Mouse (Mus musculus) heart, adult 8-10 months (tissue): ENCODE data around the gene Cacna2d1. TPM values are rescaled to one million over a fixed set of nuclear protein-coding genes. Genes with fewer than 3 reads are reported as not detected.

Source experiments
- DNase-seq: peaks from one replicate; pipeline ENCODE4 v3.0.0; 2022; ENCODE audit warnings: low spot score
- total RNA-seq, 4 experiments: library from RNA; stranded (reverse); gene quantifications; 2 replicates each; pipeline ENCODE4 v1.2.4; 2022

The Cacna2d1 gene
- total RNA-seq, 4 experiments from 2014 or later = 80.2 to 106 (median 94.4) TPM

DNA sequence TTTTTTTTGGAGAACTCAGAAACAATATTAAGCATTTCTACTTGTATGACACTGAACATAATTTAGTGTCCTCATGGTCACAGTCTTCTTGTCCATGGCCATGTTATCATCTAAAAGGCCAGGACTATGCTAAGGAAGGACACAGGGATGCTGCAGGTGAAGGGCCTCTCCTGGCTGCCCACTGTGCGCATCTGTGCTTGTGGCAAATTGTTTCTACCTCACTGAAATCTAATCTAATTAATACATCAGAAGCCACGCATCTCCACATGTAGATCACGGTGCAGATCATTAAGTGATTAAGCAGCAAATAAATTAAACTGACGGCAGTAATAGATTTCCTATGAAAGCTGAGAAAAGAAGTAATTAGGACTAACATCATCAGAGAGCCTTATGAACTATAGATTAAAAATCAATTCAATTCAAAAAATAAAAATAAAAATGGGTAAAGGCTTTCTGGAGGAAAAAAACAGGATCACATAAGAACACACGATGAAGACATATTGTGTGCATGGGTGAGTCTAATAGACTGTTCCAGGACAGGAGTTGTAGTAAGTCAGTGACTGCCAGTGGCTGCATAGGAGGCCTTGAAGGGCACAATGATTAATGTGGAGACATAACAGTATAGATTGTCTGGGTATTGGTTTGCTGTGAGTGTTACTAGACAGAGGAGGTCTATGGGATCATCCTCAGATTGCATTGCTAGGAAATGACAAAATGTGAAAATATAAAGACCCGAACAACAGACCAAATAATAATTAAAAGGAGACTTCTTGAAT, 318.4 kb downstream of the Cacna2d1 start:
- DNase-seq = no peak

DNA sequence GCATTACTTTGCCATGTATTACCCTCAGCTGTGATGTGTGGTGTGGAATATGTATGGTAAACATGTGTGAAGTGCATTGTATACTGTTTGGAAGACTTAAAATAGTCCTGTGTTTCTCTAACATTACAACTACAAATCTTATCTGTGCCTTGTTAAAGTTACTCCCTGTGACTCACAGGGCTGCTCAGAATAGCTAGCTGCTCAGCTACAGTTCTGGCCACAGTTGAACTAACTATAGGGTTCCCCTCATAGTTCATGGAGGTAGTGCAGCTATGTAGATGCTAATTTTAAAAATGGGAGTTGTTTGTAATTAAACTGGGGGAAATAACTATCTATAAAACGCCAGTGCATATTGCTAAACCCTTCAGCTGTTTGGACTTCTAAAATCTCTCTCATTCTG, 319.3 kb downstream of the Cacna2d1 start:
- no peak for DNase-seq

DNA sequence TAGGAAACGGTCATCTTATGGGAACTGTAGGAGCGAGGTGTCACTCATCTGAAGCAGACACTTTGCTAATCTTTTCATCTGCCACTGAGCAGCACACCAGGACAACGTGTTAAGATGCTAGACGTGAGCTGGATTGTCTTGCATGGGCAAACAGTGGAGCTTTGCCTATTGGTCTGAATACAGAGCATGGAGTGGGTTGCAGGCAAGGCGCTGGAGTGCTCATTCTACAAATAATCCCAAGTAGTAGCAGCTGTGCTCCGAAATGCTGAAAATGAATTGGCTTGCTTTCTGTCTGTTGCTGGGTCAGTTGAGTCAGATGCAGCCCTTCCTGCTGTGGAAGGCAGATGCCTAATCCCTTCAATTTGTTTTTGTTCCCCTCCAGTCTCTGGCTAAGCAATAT, 330.9 kb downstream of the Cacna2d1 start:
- DNase-seq = no peak

DNA sequence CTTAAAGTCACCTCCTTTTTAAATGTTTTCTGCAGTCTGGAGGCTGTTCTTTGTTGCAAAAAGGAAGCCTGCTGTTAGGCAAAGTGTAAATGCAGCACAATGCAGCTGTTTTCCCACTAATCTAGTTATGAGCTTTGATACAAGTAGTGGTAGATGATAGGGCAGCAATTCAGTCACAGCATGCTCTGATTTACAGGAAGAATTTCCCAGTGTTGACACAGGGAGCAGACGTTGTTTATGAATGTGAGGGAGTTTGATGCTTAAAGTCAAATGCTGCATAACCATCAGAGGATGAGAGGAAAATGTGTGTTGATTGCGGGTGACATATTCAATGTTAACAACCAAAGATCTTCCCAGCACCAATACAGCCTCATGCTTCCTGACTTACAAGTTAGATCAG, 342.6 kb downstream of the Cacna2d1 start:
- DNase-seq = no peak

DNA sequence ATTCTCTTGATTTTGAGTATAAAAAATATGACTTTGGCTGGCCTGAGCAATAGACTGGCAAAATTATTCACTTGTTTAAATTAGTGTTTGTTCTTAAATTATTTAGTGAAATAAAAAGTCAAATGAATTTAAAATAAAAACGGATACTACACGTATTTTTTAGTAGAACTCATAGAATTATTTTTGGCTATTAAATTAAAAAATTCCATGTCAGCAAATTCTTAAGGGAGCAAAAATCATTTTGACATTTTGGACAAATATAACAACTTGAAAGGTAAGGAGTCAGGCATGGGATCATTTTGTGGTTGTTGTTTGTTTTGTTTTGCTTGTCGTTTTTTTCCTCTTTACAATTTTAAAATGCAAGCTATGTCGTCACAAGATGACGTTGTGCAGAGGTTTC, 346.7 kb downstream of the Cacna2d1 start:
- no peak for DNase-seq

DNA sequence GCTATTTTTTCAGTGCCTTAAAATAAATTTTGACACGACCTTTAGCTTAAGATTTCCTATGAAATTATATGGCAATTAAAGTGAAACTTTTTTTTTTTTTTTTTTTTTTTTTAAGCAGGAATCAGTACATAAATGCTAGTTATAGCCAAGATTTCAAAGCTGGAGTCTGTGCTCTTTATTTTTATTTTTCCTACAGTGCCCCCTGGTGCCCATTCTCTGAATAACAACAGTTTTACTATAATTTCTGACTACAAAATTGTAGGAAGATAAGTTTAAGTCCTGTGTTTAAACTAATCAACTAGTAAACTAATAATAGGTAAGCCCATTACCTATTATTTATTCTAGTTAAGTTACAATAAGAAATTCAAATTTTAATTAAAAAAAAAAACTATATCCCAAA, 358.7 kb downstream of the Cacna2d1 start:
- peak; percentile 44 for DNase-seq

DNA sequence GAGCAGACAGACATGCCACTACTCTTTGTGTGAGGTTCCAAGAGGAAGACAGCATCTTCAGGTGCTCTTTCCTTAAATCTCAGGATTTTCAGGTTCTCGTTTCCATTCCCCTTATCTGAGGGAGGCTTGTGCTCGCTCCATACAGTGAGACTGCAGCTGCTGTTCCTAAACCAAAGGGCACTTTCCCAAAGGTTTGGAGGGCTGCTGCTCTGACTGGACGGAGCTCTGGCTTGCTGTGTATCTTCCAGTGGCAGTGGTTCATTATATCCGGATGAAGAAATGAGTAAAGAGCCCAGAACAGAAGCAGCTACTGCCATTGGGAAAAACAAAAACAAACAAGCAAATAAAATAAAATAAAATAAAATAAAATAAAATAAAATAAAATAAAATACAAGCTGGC, 359.3 kb downstream of the Cacna2d1 start:
- DNase-seq = no peak

DNA sequence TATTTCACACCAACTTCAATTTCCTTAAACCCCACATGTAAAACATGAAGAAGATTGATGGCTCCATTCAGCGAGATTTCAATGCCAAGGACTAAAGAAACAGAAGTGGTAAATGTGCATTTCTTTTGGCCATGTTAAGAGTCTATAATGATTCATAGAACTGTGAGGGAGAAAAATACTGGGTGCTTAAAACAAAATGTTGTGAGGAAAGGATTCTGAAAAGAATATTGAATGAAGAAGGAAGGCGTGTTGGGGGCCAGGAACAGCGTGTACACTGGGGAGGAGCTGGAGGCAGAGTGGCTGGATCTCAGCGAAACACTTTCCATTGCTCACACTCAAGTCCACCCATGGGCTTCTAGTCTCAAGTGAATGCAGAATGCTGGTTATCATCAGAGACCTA, 360.2 kb downstream of the Cacna2d1 start:
- no peak for DNase-seq

DNA sequence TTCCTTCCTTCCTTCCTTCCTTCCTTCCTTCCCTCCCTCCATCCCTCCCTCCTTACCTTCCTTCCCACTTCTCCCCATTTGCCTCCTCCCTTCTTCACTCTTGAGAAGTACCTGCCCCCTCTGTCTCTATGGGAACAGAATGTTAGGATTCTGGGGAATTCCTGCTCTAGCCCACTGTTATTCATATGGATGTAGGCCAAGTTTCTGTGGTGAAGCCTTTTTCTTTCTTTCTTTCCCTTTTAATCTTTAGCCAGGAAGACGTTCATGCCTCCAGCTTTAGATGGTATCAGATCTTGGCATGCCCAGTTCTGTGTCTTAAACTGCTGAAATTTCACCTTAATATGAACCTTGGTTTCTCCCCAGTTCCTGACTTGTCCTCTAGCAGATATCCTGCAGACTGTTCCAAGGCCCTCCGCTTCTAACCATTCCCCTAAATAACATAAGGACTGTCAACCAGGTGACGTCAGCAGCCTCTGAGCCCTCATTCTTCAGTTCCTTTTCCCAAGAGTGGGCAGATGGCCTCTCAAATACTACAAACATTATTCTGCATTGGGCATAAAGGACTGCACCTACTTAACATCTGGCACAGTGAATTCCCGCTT, 362.8 kb downstream of the Cacna2d1 start:
- no peak for DNase-seq

DNA sequence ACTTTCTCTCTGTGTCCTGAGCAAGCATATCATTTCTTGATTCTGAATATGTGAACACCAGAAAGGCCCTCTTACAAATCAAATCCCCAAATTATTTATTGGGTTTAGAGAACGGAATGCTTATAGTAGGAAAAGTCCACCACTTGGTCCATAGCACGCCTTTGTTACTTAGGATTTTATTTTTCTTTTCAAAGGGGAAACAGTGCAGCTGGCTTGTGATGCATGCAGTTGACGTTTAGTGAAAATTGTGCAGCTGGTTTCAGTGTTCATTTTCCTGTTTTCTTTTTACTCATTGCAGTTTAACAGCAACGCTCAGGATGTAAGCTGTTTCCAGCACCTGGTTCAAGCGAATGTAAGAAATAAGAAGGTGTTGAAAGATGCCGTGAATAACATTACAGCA, 365.1 kb downstream of the Cacna2d1 start:
- no peak for DNase-seq

DNA sequence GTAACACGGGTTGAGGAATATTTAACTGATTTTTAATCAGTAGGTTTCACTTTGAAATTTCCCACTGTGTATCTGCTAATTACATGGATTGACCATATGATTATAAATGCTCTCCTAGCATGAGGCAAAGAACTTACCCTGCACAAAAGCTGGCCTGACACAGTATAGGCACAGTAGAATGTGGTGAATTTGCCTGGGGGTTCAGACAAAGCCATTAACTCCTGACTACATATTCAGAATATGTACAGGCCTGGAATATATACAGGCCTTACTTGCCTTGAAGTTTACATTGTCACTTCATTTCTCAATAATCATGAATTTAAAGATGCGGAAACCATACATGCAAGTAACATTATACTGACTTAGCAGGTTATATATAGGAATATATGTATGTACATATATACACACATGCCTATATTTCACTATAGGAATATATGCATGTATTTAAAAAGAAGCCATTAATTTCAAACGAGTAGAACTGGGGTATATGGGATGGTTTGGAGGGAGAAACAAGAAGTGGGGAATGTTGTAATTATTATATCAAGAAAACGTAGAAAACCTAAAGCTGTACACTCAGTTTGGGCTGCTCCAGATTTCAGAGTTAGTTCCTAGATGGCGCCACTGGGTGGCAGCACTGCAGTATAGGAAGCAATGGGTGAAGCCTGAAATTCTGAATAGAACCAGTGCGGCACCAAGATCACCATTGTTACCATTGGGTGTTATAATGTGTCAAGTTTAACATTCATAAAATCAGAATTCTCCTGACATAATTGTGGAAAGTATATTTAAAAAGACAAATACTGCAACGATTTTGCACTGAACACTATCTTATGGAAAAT, 374.9 kb downstream of the Cacna2d1 start:
- peak; percentile 30 for DNase-seq

DNA sequence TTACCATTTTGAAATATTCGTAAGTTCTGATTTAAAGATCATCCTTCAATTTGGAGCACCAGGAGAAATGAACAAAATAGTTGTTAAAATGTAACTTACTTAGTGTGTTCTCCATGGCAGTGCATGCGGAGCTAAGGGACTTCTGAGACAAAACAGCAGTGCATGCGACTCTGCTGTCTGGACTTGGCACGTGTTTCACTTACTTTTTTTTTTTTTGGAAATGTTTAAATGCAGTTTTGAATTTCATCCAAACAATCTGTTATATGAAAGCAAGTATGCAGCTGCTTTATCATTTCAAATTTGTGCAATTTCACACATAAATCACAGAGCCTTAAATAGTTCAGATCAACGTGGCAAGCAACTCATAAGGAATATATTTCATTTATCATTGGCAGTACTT, 379.8 kb downstream of the Cacna2d1 start:
- no peak for DNase-seq

DNA sequence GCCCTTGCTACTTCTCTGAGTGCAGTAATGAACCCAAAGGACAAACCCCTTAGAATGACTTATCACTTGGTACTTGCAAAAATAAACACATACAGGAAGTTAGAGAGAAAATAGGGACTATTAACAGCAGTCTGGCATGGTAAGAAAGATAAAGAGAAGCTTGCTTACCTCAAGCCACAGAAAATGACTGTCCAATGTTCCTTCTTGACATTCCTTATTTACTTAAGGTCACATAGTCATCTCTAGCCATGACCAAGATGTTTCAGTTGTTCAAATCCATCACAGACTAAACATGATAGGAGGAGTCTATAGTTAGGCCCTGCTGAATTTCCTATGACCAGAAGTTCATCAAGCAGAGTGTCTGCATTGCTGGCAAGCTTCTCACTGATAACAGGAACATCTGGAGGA, 381.5 kb downstream of the Cacna2d1 start:
- peak; percentile 2 for DNase-seq

DNA sequence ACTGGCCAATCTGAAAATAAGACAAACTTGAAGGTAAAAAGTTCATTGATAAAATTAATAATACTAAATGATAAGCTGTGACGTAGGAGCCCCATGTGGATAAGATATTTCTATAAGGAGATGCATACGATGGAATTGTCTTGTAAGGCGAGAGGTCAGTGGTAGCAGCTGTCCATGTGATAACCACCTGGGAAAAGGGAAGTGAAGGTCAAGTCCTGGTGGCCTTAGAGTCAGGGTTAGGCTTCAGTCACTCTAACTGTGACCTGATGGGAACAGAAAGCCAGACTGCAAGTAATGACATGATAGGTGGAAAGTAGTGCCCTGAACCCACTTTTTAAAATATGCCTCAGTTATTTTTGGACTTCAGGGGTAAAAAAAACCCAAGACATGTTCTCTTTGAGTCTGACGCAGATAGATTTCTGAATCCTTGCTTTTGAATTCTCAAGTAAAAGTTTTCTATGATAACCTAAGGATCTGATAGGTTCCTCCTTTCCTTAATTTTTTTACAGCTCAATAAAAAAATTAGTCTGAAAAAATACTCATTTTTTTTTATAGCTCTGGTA, 383.3 kb downstream of the Cacna2d1 start:
- DNase-seq = peak; percentile 9

DNA sequence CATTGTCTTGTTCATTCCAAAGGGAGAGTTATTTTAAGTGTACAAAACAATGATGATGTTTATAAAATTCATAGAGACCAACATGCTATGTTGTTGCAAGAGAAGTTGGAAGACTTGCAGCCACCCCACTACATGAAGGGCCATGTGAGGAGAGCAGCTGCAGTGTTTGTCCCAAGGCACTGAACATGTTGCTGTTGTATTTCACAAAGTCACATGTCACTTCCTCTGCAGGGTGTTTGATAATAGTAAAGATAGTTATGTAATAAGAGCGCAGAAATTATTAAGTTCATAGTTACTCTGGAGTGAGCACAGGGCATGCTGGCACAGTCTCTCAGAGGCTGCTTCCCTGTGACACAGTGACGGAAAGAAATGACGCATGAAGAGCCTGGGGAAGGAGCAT, 392.1 kb downstream of the Cacna2d1 start:
- no peak for DNase-seq

DNA sequence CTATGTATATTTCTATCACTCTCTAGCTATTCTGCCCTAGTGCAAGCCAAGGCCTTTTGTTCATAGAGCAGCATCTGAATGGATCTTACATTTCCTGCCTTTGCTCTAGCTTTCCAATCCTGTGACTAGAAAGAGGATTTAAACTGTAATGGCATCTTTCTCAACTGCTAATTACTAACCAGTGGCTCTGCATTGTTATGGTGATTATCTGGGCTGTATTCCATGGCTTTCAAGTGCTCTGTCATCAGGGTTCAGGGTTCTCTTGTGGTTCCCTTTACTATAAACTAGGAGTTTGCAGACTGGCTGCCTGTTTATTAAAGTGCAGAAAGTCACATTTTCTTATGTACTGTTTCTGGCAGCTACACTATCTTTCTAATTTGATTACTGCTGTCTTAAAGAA, 410.9 kb downstream of the Cacna2d1 start:
- no peak for DNase-seq

DNA sequence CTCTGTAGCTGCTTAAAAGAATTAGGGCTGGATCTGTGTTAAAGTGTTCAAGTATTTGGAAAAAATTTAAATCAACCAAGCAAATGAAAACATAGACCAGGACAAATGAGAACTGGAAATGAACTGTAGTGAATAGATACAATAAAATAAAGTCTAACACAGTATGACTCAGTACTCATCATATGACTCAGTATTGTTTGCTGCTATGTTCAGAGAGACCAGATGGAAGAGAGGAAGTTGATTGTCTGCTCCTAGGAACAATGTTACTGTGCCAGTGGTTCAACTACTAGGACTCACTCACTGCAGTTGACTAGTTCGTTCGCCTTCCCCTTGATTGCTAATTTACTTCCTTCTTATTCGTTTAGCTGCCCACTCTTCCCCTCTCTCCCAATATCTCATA, 421.3 kb downstream of the Cacna2d1 start:
- DNase-seq = no peak

DNA sequence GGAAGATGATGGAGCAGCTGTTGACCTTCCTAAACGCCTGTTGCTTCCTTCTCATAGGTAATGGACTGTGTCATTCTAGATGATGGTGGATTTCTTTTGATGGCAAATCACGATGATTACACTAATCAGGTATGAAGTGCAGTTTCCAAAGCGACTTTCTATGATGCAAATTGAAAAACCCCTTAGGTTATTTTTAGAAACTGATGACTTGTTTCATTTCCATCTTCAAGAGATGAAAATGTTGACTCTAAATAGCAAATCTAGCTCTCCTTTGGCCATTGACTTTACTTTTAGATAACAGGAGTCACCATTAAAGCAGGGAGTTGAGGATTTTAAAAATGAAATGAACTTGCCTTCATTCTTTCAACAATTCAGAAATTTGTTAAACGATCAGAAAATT, 423.2 kb downstream of the Cacna2d1 start:
- DNase-seq = no peak

DNA sequence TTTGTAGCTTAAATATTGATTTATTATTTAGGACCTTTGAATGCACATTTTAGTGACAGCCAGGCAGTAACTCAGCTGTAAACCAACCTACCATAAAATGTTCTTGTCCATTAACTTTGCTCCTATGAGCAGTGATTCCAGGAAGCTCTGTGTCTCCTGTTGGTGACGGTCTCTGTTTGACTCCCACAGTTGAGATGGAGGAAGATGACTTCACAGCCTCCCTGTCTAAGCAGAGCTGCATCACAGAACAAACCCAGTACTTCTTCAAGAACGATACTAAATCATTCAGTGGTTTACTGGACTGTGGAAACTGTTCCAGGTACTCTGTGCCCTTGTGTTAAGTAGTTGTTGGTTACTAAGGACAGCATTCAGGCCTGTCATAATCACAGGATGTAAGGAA, 427.6 kb downstream of the Cacna2d1 start:
- DNase-seq = no peak

DNA sequence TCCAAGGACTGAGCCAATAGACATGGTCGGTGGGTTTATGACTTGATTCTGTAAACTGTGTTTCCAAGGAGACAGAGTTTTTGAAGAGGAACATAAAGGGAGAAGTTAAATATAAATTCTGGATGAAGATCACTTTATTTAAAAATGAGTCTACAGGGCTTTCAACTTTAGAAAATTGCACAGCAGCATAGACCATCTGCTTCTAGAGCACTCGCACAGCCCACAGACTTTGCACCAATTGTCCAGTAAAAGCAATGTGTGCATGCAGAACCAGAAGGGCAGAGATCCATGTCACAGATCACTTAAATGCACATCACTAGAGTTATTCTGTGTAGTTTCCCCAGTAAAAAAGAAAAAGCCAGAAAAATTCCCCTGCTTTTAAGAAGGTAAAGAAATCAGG, 428.7 kb downstream of the Cacna2d1 start:
- no peak for DNase-seq

DNA sequence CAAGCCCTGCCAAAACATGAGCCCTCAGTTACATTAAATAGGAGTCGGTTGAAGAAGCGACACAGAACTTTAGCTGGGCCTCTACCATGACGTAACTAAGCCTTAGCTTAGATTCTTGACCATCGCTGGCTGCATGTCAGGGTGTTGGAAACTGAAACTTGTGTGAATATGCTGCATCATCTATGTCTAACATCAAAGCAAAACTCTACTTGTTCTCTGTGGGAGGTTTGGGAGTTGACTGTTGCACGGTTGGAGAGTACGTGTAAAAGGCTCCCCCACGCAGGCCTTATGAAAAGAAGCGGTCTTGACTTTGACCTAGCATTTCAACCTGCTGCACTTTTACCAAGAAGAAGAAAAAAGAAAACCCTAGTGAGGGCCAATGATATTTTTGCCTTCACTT, 436.2 kb downstream of the Cacna2d1 start:
- DNase-seq = no peak

DNA sequence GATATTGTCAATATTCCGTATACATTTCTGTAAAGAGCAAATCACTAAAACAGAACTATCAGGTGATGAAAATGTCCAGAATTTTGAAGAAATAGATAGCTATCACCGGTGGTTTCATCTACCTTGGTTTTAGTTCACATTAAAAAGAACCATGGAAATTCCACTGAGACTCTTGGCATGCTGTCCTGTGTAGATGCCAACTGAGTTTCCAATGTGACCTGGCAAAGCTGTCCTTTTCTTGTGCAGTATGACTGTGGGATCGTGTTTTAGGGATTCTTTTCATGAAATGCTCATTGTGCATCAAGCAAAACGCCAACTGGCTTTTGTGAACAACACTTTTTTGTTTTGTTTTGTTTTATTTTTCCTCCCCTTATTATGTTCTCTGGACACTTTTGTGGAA, 439.5 kb downstream of the Cacna2d1 start:
- no peak for DNase-seq
